Mouse (Mus musculus) sigmoid colon, adult 10 weeks (tissue): ENCODE measurements around the gene Phkb. TPM values are rescaled to one million over a fixed set of nuclear protein-coding genes. Genes with fewer than 3 reads are reported as not detected.

Experiments used
- polyA plus RNA-seq: library from polyadenylated mRNA; stranded (reverse); fragments of 350-450 nt; fragmentation: Illumina TruSeq; extraction: RNeasy Lipid Tissue Mini Kit (QIAGEN cat#74804); gene quantifications from one replicate; pipeline ENCODE4 v1.2.3, GENCODE M21; 2014; ENCODE audit warnings: low read depth, low replicate concordance

Phkb gene
- polyA plus RNA-seq, result 97.3 TPM

DNA sequence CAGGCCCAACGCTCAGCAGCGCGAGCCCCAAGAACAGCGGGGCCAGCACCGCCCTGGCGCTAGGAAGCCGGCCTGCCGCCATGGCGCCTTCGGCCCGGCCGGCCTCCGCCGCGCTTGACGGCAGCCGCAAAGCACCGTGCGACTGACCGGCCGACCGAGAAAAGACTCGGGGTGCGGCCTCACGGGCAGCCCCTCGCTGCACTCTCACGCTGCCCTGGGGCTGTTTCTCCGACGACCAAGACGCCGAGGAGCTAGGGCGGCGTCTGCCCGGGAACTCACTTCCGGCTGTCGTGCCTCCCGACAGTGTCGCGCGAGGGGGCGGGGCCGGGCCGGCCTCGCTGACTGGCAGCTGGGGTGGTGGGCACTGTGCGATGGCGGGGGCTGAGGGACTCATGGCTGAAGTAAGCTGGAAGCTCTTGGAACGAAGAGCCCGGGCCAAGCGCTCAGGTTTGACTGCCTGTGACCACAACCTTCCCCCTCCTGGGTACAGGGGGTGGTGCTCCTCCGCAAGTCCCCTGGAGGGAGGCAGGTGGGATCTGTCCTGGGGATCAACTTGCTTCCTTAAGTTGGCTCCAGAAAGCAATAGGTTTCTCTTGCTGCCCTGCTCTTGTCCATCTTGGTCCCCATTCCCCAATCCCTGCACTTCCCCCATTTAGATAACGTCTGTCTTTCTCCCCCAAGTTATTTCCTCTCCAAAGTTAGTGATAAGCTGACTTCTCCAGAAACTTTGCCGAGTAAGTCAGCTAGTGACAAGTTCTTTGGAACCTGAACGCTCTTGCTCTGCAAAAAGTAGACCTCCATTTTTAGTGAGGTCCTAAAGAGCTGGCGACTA lies at the start of gene Phkb, which contains the start of gene Itfg1:
Phkb (plus strand) TSS at position 303 of the 832 bp plus-strand sequence.
Itfg1 (minus strand) TSS at position 265 of the 832 bp plus-strand sequence.

Other genes with a start within 250 kb of the Phkb start
- gene Neto2, start 140.0 kb upstream of the Phkb start, polyA plus RNA-seq, result 4.1 TPM
- 239 TPM for gene Itfg1, start within 50 bp of the Phkb start, polyA plus RNA-seq